Mouse (Mus musculus): Measurements from ENCODE around the gene Fis1. TPM values are rescaled to one million over a fixed set of nuclear protein-coding genes. Genes with fewer than 3 reads are reported as not detected.
A peak's percentile ranks its signal among the peaks of the same experiment; 100 is the strongest.

The Fis1 gene
- total and polyA plus RNA-seq, 3 experiments = 142 to 207 (median 152) TPM

- H3K4me2 ChIP-seq (ENCODE audit: insufficient read depth, low read depth, poor library complexity, severe bottlenecking) = no peak overlapping the region
- H3K27ac ChIP-seq (ENCODE audit: insufficient read depth, low read depth) = no peak overlapping the region
- DNase-seq (ENCODE audit: extremely low read depth) = no peak
- no peaks in the 10 kb centered on the region for H3K9me3 ChIP-seq (replicated peaks; ENCODE audit: low read length)
- no peak overlapping the region for H3K9ac ChIP-seq (ENCODE audit: insufficient read depth, low read depth)
- peaks cover 20 to 28% of the 10 kb centered on the region in 2 experiments for H3K36me3 ChIP-seq (replicated peaks in 1 of 2; ENCODE audit: control insufficient read depth in 1 of 2, insufficient read depth in 1 of 2, low read length in 1 of 2)
- peaks cover 11 to 34% of the 10 kb centered on the region in 2 experiments; a peak in 3 of 4 replicates for H3K4me1 ChIP-seq (ENCODE audit: control insufficient read depth in 1 of 2, insufficient read depth in 2 of 2)
- in situ Hi-C loops (cut with MboI; ENCODE audit: low pct_ligation_motif_present, low pct_unique_long_range_greater_than_20kb, low sequenced_read_pairs) (loop anchor here (5.0 kb wide), 1 partner anchor 33 kb away; no protein-coding TSS in a partner anchor), dilution Hi-C loops (cut with MboI; ENCODE audit: extremely low pct_ligation_motif_present, extremely low pct_unique_long_range_greater_than_20kb, low sequenced_read_pairs) (no loop called here)
- no peak overlapping the region for H3K4me3 ChIP-seq (replicated peaks in 1 of 3; ENCODE audit: low read depth in 2 of 3, low read length in 2 of 3, poor library complexity in 1 of 3)
- no peaks in the 10 kb centered on the region for H3K79me2 ChIP-seq (replicated peaks; ENCODE audit: control insufficient read depth, extremely low read depth, insufficient read depth, poor library complexity, severe bottlenecking)
- TF ChIP-seq MEF2A (IDR thresholded peaks at IDR 0.05; ENCODE audit: borderline replicate concordance, low read depth, low read length) (no peak), POLR2A (IDR thresholded peaks at IDR 0.05; ENCODE audit: low read depth, low read length) (no peak), ETS1 (conservative IDR thresholded peaks at IDR 0.05; ENCODE audit: low read depth, low read length) (no peak), CHD2 (IDR thresholded peaks at IDR 0.05; ENCODE audit: low read length) (no peak), RCOR1 (conservative IDR thresholded peaks at IDR 0.05; ENCODE audit: low read depth, low read length) (no peak), ZKSCAN1 (IDR thresholded peaks at IDR 0.05; ENCODE audit: borderline replicate concordance, low read depth, low read length) (no peak), USF2 (conservative IDR thresholded peaks at IDR 0.05; ENCODE audit: low read depth, low read length) (no peak), JUN (IDR thresholded peaks at IDR 0.05; ENCODE audit: insufficient read depth, low read depth, low read length) (no peak), TCF12 (IDR thresholded peaks at IDR 0.05; ENCODE audit: low read depth, low read length) (no peak), UBTF (IDR thresholded peaks at IDR 0.05; ENCODE audit: low read depth, low read length) (no peak), HCFC1 (IDR thresholded peaks at IDR 0.05; ENCODE audit: low read depth, low read length) (no peak), GABPA (IDR thresholded peaks at IDR 0.05; ENCODE audit: insufficient replicate concordance, low read depth, low read length) (no peak), JUND (conservative IDR thresholded peaks at IDR 0.05; ENCODE audit: low read depth, low read length) (no peak), TBP (conservative IDR thresholded peaks at IDR 0.05; ENCODE audit: low read depth, low read length) (no peak), MAZ (IDR thresholded peaks at IDR 0.05; ENCODE audit: low read depth, low read length) (no peak)
- H3K27me3 ChIP-seq (replicated peaks) = no peaks in the 10 kb centered on the region
Measured at GRCm38 (mm10) chr5:136960053-136960452, 7.0 kb downstream of the Fis1 start.

GRCm38 (mm10) chr5:136961334-136961982, 8.4 kb downstream of the Fis1 start:
- peak; percentile 31 for DNase-seq (ENCODE audit: extremely low read depth)
- Histone ChIP-seq H3K27ac (ENCODE audit: insufficient read depth, low read depth) (no peak overlapping the region), H3K36me3 (replicated peaks in 1 of 2; ENCODE audit: control insufficient read depth in 1 of 2, insufficient read depth in 1 of 2, low read length in 1 of 2) (peaks cover 34 to 39% of the 10 kb centered on the region in 2 experiments), H3K9me3 (replicated peaks; ENCODE audit: low read length) (no peaks in the 10 kb centered on the region), H3K27me3 (replicated peaks) (no peaks in the 10 kb centered on the region), H3K4me2 (ENCODE audit: insufficient read depth, low read depth, poor library complexity, severe bottlenecking) (peak overlapping the region; percentile 60), H3K79me2 (replicated peaks; ENCODE audit: control insufficient read depth, extremely low read depth, insufficient read depth, poor library complexity, severe bottlenecking) (no peaks in the 10 kb centered on the region), H3K4me1 (ENCODE audit: control insufficient read depth in 1 of 2, insufficient read depth in 2 of 2) (peaks cover 8 to 29% of the 10 kb centered on the region in 2 experiments; a peak in 3 of 4 replicates), H3K4me3 (replicated peaks in 1 of 3; ENCODE audit: low read depth in 2 of 3, low read length in 2 of 3, poor library complexity in 1 of 3) (peak overlapping the region; percentile 66 to 100 (median 87)), H3K9ac (ENCODE audit: insufficient read depth, low read depth) (peak overlapping the region; percentile 52)
- in situ Hi-C loops (cut with MboI; ENCODE audit: low pct_ligation_motif_present, low pct_unique_long_range_greater_than_20kb, low sequenced_read_pairs) (loop anchor here (5.0 kb wide), 1 partner anchor 34 kb away; no protein-coding TSS in a partner anchor), dilution Hi-C loops (cut with MboI; ENCODE audit: extremely low pct_ligation_motif_present, extremely low pct_unique_long_range_greater_than_20kb, low sequenced_read_pairs) (no loop called here)
- no peak for TF ChIP-seq EP300 (IDR thresholded peaks at IDR 0.05; ENCODE audit: low read length)
- TF ChIP-seq MAFK (IDR thresholded peaks at IDR 0.05; ENCODE audit: insufficient replicate concordance, low read length) = no peak
- TF ChIP-seq ZKSCAN1 (IDR thresholded peaks at IDR 0.05; ENCODE audit: borderline replicate concordance, low read depth, low read length) = no peak
- TF ChIP-seq SIN3A (IDR thresholded peaks at IDR 0.05; ENCODE audit: low read length) = no peak
- no peak for TF ChIP-seq CHD1 (IDR thresholded peaks at IDR 0.05; ENCODE audit: low read depth, low read length)
- TF ChIP-seq JUN (IDR thresholded peaks at IDR 0.05; ENCODE audit: insufficient read depth, low read depth, low read length) = no peak
- 0 out of 2 replicates have a peak, but pooled peaks have one; percentile 10 for TF ChIP-seq USF2 (conservative IDR thresholded peaks at IDR 0.05; ENCODE audit: low read depth, low read length)
- no peak for TF ChIP-seq TCF12 (IDR thresholded peaks at IDR 0.05; ENCODE audit: low read depth, low read length)
- no peak for TF ChIP-seq ELF1 (IDR thresholded peaks at IDR 0.05; ENCODE audit: low read depth, low read length)
- TF ChIP-seq MAX (IDR thresholded peaks at IDR 0.05; ENCODE audit: low read length) = no peak
- peak; percentile 46 for TF ChIP-seq USF1 (IDR thresholded peaks at IDR 0.05; ENCODE audit: low read depth, low read length)
- TF ChIP-seq CHD2 (IDR thresholded peaks at IDR 0.05; ENCODE audit: low read length) = no peak
- TF ChIP-seq E2F4 (IDR thresholded peaks at IDR 0.05; ENCODE audit: insufficient replicate concordance, low read depth, low read length) = no peak
- TF ChIP-seq NELFE (IDR thresholded peaks at IDR 0.05; ENCODE audit: low read depth, low read length) = no peak
- TF ChIP-seq ZMIZ1 (IDR thresholded peaks at IDR 0.05; ENCODE audit: low read depth, low read length) = no peak
- no peak for TF ChIP-seq RCOR1 (conservative IDR thresholded peaks at IDR 0.05; ENCODE audit: low read depth, low read length)
- no peak for TF ChIP-seq NRF1 (IDR thresholded peaks at IDR 0.05; ENCODE audit: low read depth, low read length)
